Mouse (Mus musculus) lung, embryonic 14.5 days (tissue): ENCODE data around the gene Gabbr2. TPM values are rescaled to one million over a fixed set of nuclear protein-coding genes. Genes with fewer than 3 reads are reported as not detected.

Experiments
- ATAC-seq: fragments of 200-750 bp; cut with Nextera tagmentation; 2 replicates; pipeline ENCODE4 v1.8.0; 2017; ENCODE audit warnings: mild to moderate bottlenecking, moderate TSS enrichment, moderate library complexity; ENCODE audit not compliant: insufficient read depth
- DNase-seq: peaks from one replicate; pipeline ENCODE4 v3.0.0-alpha.2; 2015
- H3K27ac ChIP-seq: fragments of 300-500 bp; sonication (generic); 2 replicates; pipeline ENCODE4 v1.5.1; 2014; ENCODE audit warnings: low read depth, mild to moderate bottlenecking, moderate library complexity
- H3K27me3 ChIP-seq: fragments of 300-500 bp; sonication (generic); 2 replicates; pipeline ENCODE4 v1.6.1; 2014; ENCODE audit warnings: low read length, control low read depth; ENCODE audit not compliant: insufficient read depth
- H3K36me3 ChIP-seq: fragments of 300-500 bp; sonication (generic); 2 replicates; pipeline ENCODE4 v1.6.1; 2014; ENCODE audit warnings: control low read depth; ENCODE audit not compliant: insufficient read depth
- H3K4me1 ChIP-seq: fragments of 300-500 bp; sonication (generic); 2 replicates; pipeline ENCODE4 v1.6.1; 2014; ENCODE audit warnings: antibody characterized with exemption, control low read depth; ENCODE audit not compliant: insufficient read depth
- H3K4me2 ChIP-seq: fragments of 300-500 bp; sonication (generic); 2 replicates; pipeline ENCODE4 v1.6.1; 2014; ENCODE audit warnings: mild to moderate bottlenecking
- H3K4me3 ChIP-seq: fragments of 300-500 bp; sonication (generic); 2 replicates; pipeline ENCODE4 v1.5.1; 2014; ENCODE audit warnings: low read depth, low read length
- H3K9ac ChIP-seq: fragments of 300-500 bp; sonication (generic); 2 replicates; pipeline ENCODE4 v1.6.1; 2014
- H3K9me3 ChIP-seq: fragments of 300-500 bp; sonication (generic); 2 replicates; pipeline ENCODE4 v1.6.1; 2016; ENCODE audit warnings: low read depth, low read length, control low read depth
- CTCF ChIP-seq: IDR thresholded peaks from 2 replicates; pipeline ENCODE4 v1.5.1; 2016; ENCODE audit warnings: antibody characterized with exemption, low read depth
- WGBS: fragments of 180-500 bp; shearing (Covaris S2); extraction: QIAGEN DNeasy Blood & Tissue Kit; methylation state at CpG from one replicate; pipeline ENCODE4 v1.1.7; 2014; 5-methylcytosine and 5-hydroxymethylcytosine counted together
- polyA plus RNA-seq: library from polyadenylated mRNA; unstranded; fragments of >200 nt; fragmentation: Nextera tagmentation; extraction: Ambion mirVana; gene quantifications from 2 replicates; pipeline ENCODE4 v1.2.1, GENCODE M21; 2014

Gene Gabbr2
- polyA plus RNA-seq, 1 experiment from 2014 or later = not detected

DNA sequence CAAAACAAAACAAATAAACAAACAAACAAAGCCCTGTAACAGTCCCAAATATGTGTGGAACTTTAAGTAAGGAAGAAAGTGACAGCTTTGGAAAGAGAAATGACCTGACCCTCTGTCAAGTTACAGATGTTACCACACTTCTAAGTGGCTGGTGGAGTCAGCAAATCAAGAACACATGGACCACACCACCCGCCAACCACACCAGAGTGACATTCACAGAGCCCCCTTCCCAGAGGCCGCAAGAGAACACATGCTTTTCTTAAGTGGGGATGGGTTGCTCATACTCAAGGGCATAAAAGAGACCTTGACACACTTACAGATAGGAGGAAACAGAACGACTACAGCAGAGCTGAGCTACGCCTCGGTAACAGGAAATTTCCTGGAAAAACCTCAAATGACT is 37.1 kb upstream of the Gabbr2 start:
- WGBS = 61% methylated on average over 5 of the region's 5 CpGs
- H3K9me3 ChIP-seq = no peaks in the 10 kb centered on the region
- H3K9ac ChIP-seq = no peak overlapping the region

GRCm38 (mm10) chr4:47023949-47024348 is 32.3 kb upstream of the Gabbr2 start:
- no peaks in the 10 kb centered on the region for H3K9me3 ChIP-seq
- H3K4me1 ChIP-seq = no peaks in the 10 kb centered on the region
- no peaks in the 10 kb centered on the region for H3K27me3 ChIP-seq
- H3K27ac ChIP-seq = no peak overlapping the region
- no peak overlapping the region for H3K4me2 ChIP-seq
- 60% methylated on average over 6 of the region's 6 CpGs for WGBS
- no peak overlapping the region for H3K9ac ChIP-seq
- DNase-seq (no peak), ATAC-seq (no peak)
- no peak overlapping the region for H3K4me3 ChIP-seq
- H3K36me3 ChIP-seq = no peaks in the 10 kb centered on the region
- no peak for TF ChIP-seq CTCF

More for the DNA sequence above, 37.1 kb upstream of the Gabbr2 start:
- Histone ChIP-seq H3K4me2 (no peak overlapping the region), H3K4me1 (no peaks in the 10 kb centered on the region), H3K27me3 (no peaks in the 10 kb centered on the region), H3K36me3 (no peaks in the 10 kb centered on the region), H3K4me3 (no peak overlapping the region), H3K27ac (no peak overlapping the region)
- no peak for TF ChIP-seq CTCF
- DNase-seq (no peak), ATAC-seq (no peak)

GRCm38 (mm10) chr4:47022804-47023603 is 31.3 kb upstream of the Gabbr2 start:
- H3K4me3 ChIP-seq = no peak overlapping the region
- 66% methylated on average over 10 of the region's 10 CpGs for WGBS
- DNase-seq (no peak), ATAC-seq (no peak)
- TF ChIP-seq CTCF = no peak
- no peaks in the 10 kb centered on the region for H3K36me3 ChIP-seq
- H3K27me3 ChIP-seq = no peaks in the 10 kb centered on the region
- no peaks in the 10 kb centered on the region for H3K9me3 ChIP-seq
- no peak overlapping the region for H3K9ac ChIP-seq
- no peak overlapping the region for H3K4me2 ChIP-seq
- no peak overlapping the region for H3K27ac ChIP-seq
- no peaks in the 10 kb centered on the region for H3K4me1 ChIP-seq

- no peaks in the 10 kb centered on the region for H3K4me1 ChIP-seq
- no peaks in the 10 kb centered on the region for H3K9me3 ChIP-seq
- H3K27me3 ChIP-seq = no peaks in the 10 kb centered on the region
- ATAC-seq (no peak), DNase-seq (peak; percentile 75)
- peak; percentile 77 for TF ChIP-seq CTCF
- no peak overlapping the region for H3K27ac ChIP-seq
- no peak overlapping the region for H3K9ac ChIP-seq
- no peak overlapping the region for H3K4me2 ChIP-seq
- 17% methylated on average over 5 of the region's 5 CpGs for WGBS
- H3K4me3 ChIP-seq = no peak overlapping the region
- H3K36me3 ChIP-seq = no peaks in the 10 kb centered on the region
Observed at GRCm38 (mm10) chr4:47020563-47020962, 28.9 kb upstream of the Gabbr2 start.

- Histone ChIP-seq H3K4me3 (no peak overlapping the region), H3K27ac (no peak overlapping the region), H3K9ac (no peak overlapping the region), H3K4me2 (no peak overlapping the region), H3K9me3 (no peaks in the 10 kb centered on the region), H3K4me1 (peaks cover 4% of the 10 kb centered on the region; the same call in 1 of the 2 replicates), H3K27me3 (no peaks in the 10 kb centered on the region), H3K36me3 (no peaks in the 10 kb centered on the region)
- DNase-seq = peak; percentile 55
- TF ChIP-seq CTCF = no peak
- ATAC-seq = 0 out of 2 replicates have a peak, but pooled peaks have one; percentile 13
- 15% methylated on average over 3 of the region's 3 CpGs for WGBS
Observed at GRCm38 (mm10) chr4:47015156-47015555, 23.5 kb upstream of the Gabbr2 start.

DNA sequence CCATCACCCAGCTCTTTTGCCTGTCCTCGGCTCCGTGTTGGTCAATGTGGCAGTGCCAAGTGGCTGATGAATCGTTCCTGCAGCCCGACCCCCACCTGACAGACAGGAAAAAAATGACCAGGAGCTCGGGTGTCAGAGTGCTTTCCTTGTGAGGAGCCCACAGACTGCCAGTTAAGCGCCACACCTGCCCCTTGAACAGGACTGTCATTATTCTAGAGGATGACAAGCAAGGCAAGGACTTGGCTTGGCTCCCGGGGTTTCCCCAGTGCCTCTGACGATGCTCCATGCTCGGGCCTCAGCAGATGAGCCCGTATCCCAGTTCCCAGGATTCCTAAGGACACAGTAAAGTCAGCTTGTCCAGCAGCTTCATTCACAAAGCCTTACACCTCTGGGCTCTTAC is 20.8 kb upstream of the Gabbr2 start:
- Histone ChIP-seq H3K4me1 (peaks cover 4% of the 10 kb centered on the region; the same call in 1 of the 2 replicates), H3K36me3 (no peaks in the 10 kb centered on the region), H3K27me3 (no peaks in the 10 kb centered on the region), H3K4me2 (no peak overlapping the region), H3K4me3 (no peak overlapping the region), H3K9ac (no peak overlapping the region), H3K27ac (no peak overlapping the region), H3K9me3 (no peaks in the 10 kb centered on the region)
- peak; percentile 33 for DNase-seq
- ATAC-seq = no peak
- WGBS = 50% methylated on average over 10 of the region's 10 CpGs
- TF ChIP-seq CTCF = no peak

GRCm38 (mm10) chr4:47010400-47011231 is 18.9 kb upstream of the Gabbr2 start:
- 38% methylated on average over 12 of the region's 12 CpGs for WGBS
- peak; percentile 51 for DNase-seq

More at GRCm38 (mm10) chr4:47010400-47011231, 18.9 kb upstream of the Gabbr2 start:
- Histone ChIP-seq H3K4me2 (no peak overlapping the region), H3K4me1 (peaks cover 4% of the 10 kb centered on the region; the same call in 1 of the 2 replicates), H3K9ac (no peak overlapping the region), H3K27me3 (no peaks in the 10 kb centered on the region), H3K27ac (no peak overlapping the region), H3K4me3 (no peak overlapping the region), H3K36me3 (no peaks in the 10 kb centered on the region), H3K9me3 (no peaks in the 10 kb centered on the region)
- ATAC-seq = no peak
- TF ChIP-seq CTCF = no peak
